Mouse (Mus musculus): ENCODE data around the gene Pakap. TPM values are rescaled to one million over a fixed set of nuclear protein-coding genes. Genes with fewer than 3 reads are reported as not detected.

Pakap gene
- polyA plus RNA-seq, 1 experiment, result 0.22 TPM

DNA sequence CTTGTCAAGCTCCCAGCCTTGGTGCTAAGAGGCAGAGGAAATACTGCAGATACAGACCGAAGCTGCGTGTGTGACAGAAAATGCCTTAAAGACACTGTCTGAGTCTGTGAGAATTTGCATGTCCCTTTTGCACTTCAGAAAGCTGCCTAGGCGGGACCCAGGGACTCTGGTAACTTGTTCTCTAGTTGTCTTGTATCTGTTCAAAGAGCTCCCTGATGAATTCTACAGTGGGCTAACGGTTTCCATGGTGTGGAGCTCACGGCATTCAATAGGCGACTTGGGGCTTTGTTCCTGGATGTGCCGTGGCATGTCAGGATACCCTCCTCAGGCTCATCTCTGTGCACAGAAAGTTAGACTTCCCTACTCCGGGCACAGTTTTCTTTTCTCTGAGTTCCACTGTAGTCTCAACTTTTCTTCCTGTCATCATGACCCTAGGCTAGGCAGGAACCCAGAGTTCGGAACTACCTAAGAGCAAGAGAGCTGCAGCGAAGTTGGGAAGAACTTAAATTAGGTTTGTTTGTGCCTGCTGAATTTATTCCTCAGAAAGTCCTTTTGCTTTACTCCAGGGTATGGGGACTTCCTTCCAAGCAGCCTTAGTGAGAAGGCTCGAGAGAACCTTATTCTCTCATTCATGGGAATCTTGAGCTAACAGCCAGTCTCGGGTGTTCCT, 277.7 kb downstream of the Pakap start:
- WGBS, result 74% methylated on average over 12 of the region's 12 CpGs
- Histone ChIP-seq H3K36me3 (ENCODE audit: control insufficient read depth, insufficient read depth, low read length) (no peaks in the 10 kb centered on the region), H3K27me3 (ENCODE audit: control insufficient read depth, insufficient read depth, low read length) (no peaks in the 10 kb centered on the region), H3K4me3 (ENCODE audit: low read depth, low read length) (peak overlapping the region; percentile 57), H3K27ac (ENCODE audit: insufficient read depth, low read depth, low read length) (peak overlapping the region; percentile 84), H3K4me1 (ENCODE audit: control insufficient read depth, insufficient read depth, insufficient read length, low read length) (no peaks in the 10 kb centered on the region)
- TF ChIP-seq POLR2A (IDR thresholded peaks at IDR 0.05; ENCODE audit: low read depth, low read length) (no peak), CTCF (IDR thresholded peaks at IDR 0.05; ENCODE audit: extremely low read depth, insufficient read length, insufficient replicate concordance, low read depth, low read length) (no peak)

DNA sequence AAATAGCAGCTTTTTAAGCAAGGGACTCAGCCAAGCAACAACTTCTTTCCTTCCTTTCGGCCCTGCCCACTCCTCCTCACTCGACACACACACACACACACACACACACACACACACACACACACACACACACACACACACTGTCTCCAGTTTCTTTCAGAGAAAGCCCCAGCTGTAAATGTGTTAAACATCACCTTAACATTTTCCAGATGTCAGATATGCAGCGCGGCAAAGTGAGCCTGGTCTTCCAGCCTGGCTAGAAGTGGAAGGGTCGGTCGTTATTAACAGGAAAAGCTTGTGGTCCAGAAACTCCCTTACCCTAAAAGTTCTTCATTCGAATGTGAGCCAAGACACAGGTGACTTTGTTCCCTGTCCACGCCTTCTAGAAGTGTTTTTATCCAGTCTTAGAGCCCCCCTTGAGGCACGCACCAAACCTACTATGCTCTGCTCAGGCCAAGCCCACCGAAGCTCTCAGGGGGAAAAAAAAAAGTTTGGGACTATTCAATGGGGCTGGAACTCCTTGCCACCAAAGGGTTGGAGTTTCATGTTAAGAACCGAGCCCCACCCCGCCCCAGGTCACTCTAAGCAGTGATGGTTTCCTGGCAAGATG, 278.5 kb downstream of the Pakap start:
- peak overlapping the region; percentile 14 for H3K4me3 ChIP-seq (ENCODE audit: low read depth, low read length)
- WGBS, result 65% methylated on average over 12 of the region's 12 CpGs
- H3K27me3 ChIP-seq (ENCODE audit: control insufficient read depth, insufficient read depth, low read length), result no peaks in the 10 kb centered on the region
- peaks cover 3% of the 10 kb centered on the region for H3K4me1 ChIP-seq (ENCODE audit: control insufficient read depth, insufficient read depth, insufficient read length, low read length)
- no peaks in the 10 kb centered on the region for H3K36me3 ChIP-seq (ENCODE audit: control insufficient read depth, insufficient read depth, low read length)
- TF ChIP-seq POLR2A (IDR thresholded peaks at IDR 0.05; ENCODE audit: low read depth, low read length), result no peak
- no peak for TF ChIP-seq CTCF (IDR thresholded peaks at IDR 0.05; ENCODE audit: extremely low read depth, insufficient read length, insufficient replicate concordance, low read depth, low read length)
- peak overlapping the region; percentile 84; the same call in 1 of the 2 replicates for H3K27ac ChIP-seq (ENCODE audit: insufficient read depth, low read depth, low read length)

DNA sequence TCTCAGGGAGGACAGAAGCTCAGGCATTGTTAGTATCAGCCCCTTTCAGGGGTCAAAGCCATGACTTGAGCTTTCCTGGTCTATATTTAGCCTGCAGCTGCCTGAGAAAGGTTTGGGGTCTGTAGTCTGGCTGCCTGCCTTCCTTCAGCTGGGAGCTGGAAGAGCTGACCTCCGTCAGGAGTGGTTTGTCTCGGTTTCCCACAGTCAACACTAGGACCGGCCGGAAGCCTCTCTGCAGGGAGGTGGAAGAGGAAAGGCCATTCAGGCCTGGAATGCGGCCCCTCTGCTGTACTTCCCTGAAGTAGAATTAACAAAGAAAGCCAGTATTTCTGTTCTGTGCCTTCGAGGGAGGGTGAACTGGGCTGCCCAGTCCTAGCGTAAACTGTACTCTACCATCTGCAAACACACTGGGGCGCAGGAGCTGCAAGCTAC, 279.0 kb downstream of the Pakap start:
- Histone ChIP-seq H3K27me3 (ENCODE audit: control insufficient read depth, insufficient read depth, low read length) (no peaks in the 10 kb centered on the region), H3K4me1 (ENCODE audit: control insufficient read depth, insufficient read depth, insufficient read length, low read length) (peaks cover 3% of the 10 kb centered on the region), H3K4me3 (ENCODE audit: low read depth, low read length) (peak overlapping the region; percentile 14), H3K27ac (ENCODE audit: insufficient read depth, low read depth, low read length) (peak overlapping the region; percentile 37; the same call in 1 of the 2 replicates), H3K36me3 (ENCODE audit: control insufficient read depth, insufficient read depth, low read length) (no peaks in the 10 kb centered on the region)
- 76% methylated on average over 8 of the region's 8 CpGs for WGBS
- no peak for TF ChIP-seq POLR2A (IDR thresholded peaks at IDR 0.05; ENCODE audit: low read depth, low read length)
- no peak for TF ChIP-seq CTCF (IDR thresholded peaks at IDR 0.05; ENCODE audit: extremely low read depth, insufficient read length, insufficient replicate concordance, low read depth, low read length)

DNA sequence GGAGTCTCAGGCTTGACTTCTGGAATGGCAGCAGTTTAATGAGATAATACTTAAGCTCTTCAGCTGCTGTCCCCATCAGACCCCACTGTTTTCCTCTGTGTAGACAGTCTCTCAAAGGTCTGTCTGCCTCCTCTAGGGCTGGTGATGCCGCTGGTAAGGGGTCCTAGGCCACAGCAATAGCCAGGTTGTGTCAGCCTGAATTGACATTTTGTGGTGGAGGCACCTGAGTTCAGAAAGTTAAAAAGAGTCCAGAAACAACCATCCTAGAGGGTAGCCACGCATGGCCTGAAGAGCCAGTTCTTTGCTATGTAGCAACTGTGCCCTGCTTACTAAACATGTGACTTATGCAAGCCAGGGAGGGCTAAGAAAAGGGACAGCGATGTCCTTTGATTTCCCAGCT, 279.7 kb downstream of the Pakap start:
- Histone ChIP-seq H3K27ac (ENCODE audit: insufficient read depth, low read depth, low read length) (no peak overlapping the region), H3K4me1 (ENCODE audit: control insufficient read depth, insufficient read depth, insufficient read length, low read length) (peaks cover 3% of the 10 kb centered on the region), H3K4me3 (ENCODE audit: low read depth, low read length) (no peak overlapping the region), H3K36me3 (ENCODE audit: control insufficient read depth, insufficient read depth, low read length) (no peaks in the 10 kb centered on the region), H3K27me3 (ENCODE audit: control insufficient read depth, insufficient read depth, low read length) (no peaks in the 10 kb centered on the region)
- 79% methylated on average over 3 of the region's 3 CpGs for WGBS
- TF ChIP-seq CTCF (IDR thresholded peaks at IDR 0.05; ENCODE audit: extremely low read depth, insufficient read length, insufficient replicate concordance, low read depth, low read length), result no peak
- no peak for TF ChIP-seq POLR2A (IDR thresholded peaks at IDR 0.05; ENCODE audit: low read depth, low read length)

DNA sequence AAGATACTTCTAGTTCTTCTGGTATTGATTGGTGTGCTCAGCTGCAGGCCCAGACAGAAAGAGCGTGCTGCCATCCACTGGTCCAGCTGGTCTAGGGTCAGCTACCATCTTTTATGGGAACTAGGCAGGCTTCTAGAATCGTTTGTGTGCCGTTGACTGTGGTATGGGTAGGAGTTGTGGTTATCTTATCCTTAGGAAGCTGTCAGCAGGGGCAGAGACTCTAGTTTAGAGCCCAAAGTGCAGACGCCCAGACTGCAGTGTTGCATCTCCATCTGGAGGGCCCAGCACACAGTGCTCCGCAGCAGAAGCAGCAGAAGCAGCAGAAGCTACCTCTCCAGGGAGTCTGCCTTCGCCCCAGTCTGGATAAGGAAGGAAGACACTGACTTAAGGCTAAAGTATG, 281.5 kb downstream of the Pakap start:
- Histone ChIP-seq H3K27me3 (ENCODE audit: control insufficient read depth, insufficient read depth, low read length) (no peaks in the 10 kb centered on the region), H3K4me1 (ENCODE audit: control insufficient read depth, insufficient read depth, insufficient read length, low read length) (peaks cover 3% of the 10 kb centered on the region), H3K36me3 (ENCODE audit: control insufficient read depth, insufficient read depth, low read length) (no peaks in the 10 kb centered on the region), H3K27ac (ENCODE audit: insufficient read depth, low read depth, low read length) (no peak overlapping the region), H3K4me3 (ENCODE audit: low read depth, low read length) (no peak overlapping the region)
- no peak for TF ChIP-seq CTCF (IDR thresholded peaks at IDR 0.05; ENCODE audit: extremely low read depth, insufficient read length, insufficient replicate concordance, low read depth, low read length)
- no peak for TF ChIP-seq POLR2A (IDR thresholded peaks at IDR 0.05; ENCODE audit: low read depth, low read length)
- WGBS, result 74% methylated on average over 6 of the region's 6 CpGs

DNA sequence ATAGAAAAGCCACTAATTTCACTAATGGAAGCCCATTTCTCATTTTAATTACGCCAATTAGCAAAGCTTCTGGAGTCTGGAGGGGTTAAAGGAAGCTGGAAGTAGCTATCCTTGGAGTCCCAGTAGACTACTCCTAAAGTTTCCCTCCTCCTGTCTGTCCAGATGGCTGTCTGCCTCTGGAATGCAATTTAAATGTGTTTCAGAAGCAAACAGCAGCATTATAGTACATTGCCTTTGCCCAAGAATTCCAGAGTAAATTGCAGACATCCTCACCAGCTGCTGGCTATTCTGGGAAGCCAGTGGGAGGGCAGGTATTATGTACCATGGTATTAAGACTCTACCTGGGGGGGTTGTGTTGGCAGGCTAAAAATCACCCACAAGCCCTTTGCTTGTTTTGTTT, 283.8 kb downstream of the Pakap start:
- Histone ChIP-seq H3K4me1 (ENCODE audit: control insufficient read depth, insufficient read depth, insufficient read length, low read length) (peaks cover 3% of the 10 kb centered on the region), H3K4me3 (ENCODE audit: low read depth, low read length) (no peak overlapping the region), H3K27me3 (ENCODE audit: control insufficient read depth, insufficient read depth, low read length) (no peaks in the 10 kb centered on the region), H3K36me3 (ENCODE audit: control insufficient read depth, insufficient read depth, low read length) (no peaks in the 10 kb centered on the region), H3K27ac (ENCODE audit: insufficient read depth, low read depth, low read length) (no peak overlapping the region)
- 85% methylated on average over 1 of the region's 1 CpGs for WGBS
- TF ChIP-seq POLR2A (IDR thresholded peaks at IDR 0.05; ENCODE audit: low read depth, low read length), result no peak
- TF ChIP-seq CTCF (IDR thresholded peaks at IDR 0.05; ENCODE audit: extremely low read depth, insufficient read length, insufficient replicate concordance, low read depth, low read length), result no peak

DNA sequence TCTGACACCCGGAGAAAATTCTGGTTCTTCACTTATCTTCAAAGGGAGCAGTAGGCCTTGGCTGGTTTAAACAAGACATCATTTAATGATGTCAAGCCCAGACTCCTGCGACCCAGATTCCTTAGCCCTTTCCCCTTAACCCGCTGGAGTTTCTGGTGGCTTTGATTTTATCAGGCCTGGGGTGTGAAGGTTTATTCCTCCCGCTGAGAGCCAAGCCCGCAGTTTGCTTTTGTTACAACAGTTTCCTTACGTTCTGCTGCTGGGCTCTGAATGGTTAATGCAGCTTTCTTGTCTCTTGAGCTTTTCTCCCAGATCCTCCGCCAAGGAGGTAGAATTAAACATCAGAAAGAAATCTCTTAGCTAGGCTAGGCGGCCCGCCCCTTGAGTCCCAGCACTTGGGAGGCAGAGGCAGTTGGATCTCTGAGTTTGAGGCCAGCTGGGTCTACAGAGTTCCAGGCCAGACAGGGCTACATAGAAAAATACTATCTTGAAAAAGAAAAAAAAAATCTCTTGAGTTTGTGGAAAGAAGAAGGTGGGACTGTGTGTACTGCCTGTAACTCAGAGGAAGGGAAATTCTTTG, 284.6 kb downstream of the Pakap start:
- Histone ChIP-seq H3K4me1 (ENCODE audit: control insufficient read depth, insufficient read depth, insufficient read length, low read length) (peaks cover 3% of the 10 kb centered on the region), H3K27me3 (ENCODE audit: control insufficient read depth, insufficient read depth, low read length) (no peaks in the 10 kb centered on the region), H3K4me3 (ENCODE audit: low read depth, low read length) (no peak overlapping the region), H3K27ac (ENCODE audit: insufficient read depth, low read depth, low read length) (no peak overlapping the region), H3K36me3 (ENCODE audit: control insufficient read depth, insufficient read depth, low read length) (no peaks in the 10 kb centered on the region)
- 62% methylated on average over 9 of the region's 9 CpGs for WGBS
- no peak for TF ChIP-seq CTCF (IDR thresholded peaks at IDR 0.05; ENCODE audit: extremely low read depth, insufficient read length, insufficient replicate concordance, low read depth, low read length)
- TF ChIP-seq POLR2A (IDR thresholded peaks at IDR 0.05; ENCODE audit: low read depth, low read length), result no peak

Measured in small intestine, adult 2 months (tissue).